Mouse (Mus musculus): ENCODE data around the gene Adk.

Gene Adk

GRCm38 (mm10) chr14:21100876-21101275, 48.5 kb downstream of the Adk start:
- DNase-seq (ENCODE audit: low spot score in 2 of 2), result no peak

- DNase-seq (ENCODE audit: low spot score in 2 of 2), result no peak
Observed at GRCm38 (mm10) chr14:21101562-21101961, 49.2 kb downstream of the Adk start.

GRCm38 (mm10) chr14:21102666-21103203, 50.4 kb downstream of the Adk start:
- no peak for DNase-seq (ENCODE audit: low spot score in 2 of 2)

GRCm38 (mm10) chr14:21105049-21105448, 52.7 kb downstream of the Adk start:
- no peak for DNase-seq (ENCODE audit: low spot score in 2 of 2)

GRCm38 (mm10) chr14:21106582-21106981, 54.2 kb downstream of the Adk start:
- no peak for DNase-seq (ENCODE audit: low spot score in 2 of 2)

GRCm38 (mm10) chr14:21107551-21107950, 55.2 kb downstream of the Adk start:
- DNase-seq (ENCODE audit: low spot score in 2 of 2), result no peak

- no peak for DNase-seq (ENCODE audit: low spot score in 2 of 2)
Observed at GRCm38 (mm10) chr14:21110492-21110891, 58.1 kb downstream of the Adk start.

- no peak for DNase-seq (ENCODE audit: low spot score in 2 of 2)
Observed at GRCm38 (mm10) chr14:21111500-21111899, 59.1 kb downstream of the Adk start.

GRCm38 (mm10) chr14:21112174-21112573, 59.8 kb downstream of the Adk start:
- DNase-seq (ENCODE audit: low spot score in 2 of 2), result no peak

GRCm38 (mm10) chr14:21112742-21113141, 60.4 kb downstream of the Adk start:
- DNase-seq (ENCODE audit: low spot score in 2 of 2), result no peak

GRCm38 (mm10) chr14:21114339-21114738, 62.0 kb downstream of the Adk start:
- no peak for DNase-seq (ENCODE audit: low spot score in 2 of 2)

- no peak for DNase-seq (ENCODE audit: low spot score in 2 of 2)
Observed at GRCm38 (mm10) chr14:21115318-21115717, 62.9 kb downstream of the Adk start.

GRCm38 (mm10) chr14:21115888-21116460, 63.6 kb downstream of the Adk start:
- no peak for DNase-seq (ENCODE audit: low spot score in 2 of 2)

- no peak for DNase-seq (ENCODE audit: low spot score in 2 of 2)
Observed at GRCm38 (mm10) chr14:21118095-21118494, 65.7 kb downstream of the Adk start.

- DNase-seq (ENCODE audit: low spot score in 2 of 2), result no peak
Observed at GRCm38 (mm10) chr14:21119653-21120313, 67.4 kb downstream of the Adk start.

GRCm38 (mm10) chr14:21120473-21120872, 68.1 kb downstream of the Adk start:
- DNase-seq (ENCODE audit: low spot score in 2 of 2), result no peak

GRCm38 (mm10) chr14:21127215-21127614, 74.8 kb downstream of the Adk start:
- DNase-seq (ENCODE audit: low spot score in 2 of 2), result no peak

- DNase-seq (ENCODE audit: low spot score in 2 of 2), result peak; percentile 44 to 45
Observed at GRCm38 (mm10) chr14:21136906-21137305, 84.5 kb downstream of the Adk start.

- DNase-seq (ENCODE audit: low spot score in 2 of 2), result no peak
Observed at GRCm38 (mm10) chr14:21142603-21143002, 90.2 kb downstream of the Adk start.

GRCm38 (mm10) chr14:21143406-21144115, 91.2 kb downstream of the Adk start:
- DNase-seq (ENCODE audit: low spot score in 2 of 2), result no peak

- DNase-seq (ENCODE audit: low spot score in 2 of 2), result no peak
Observed at GRCm38 (mm10) chr14:21147171-21147570, 94.8 kb downstream of the Adk start.

GRCm38 (mm10) chr14:21150301-21150700, 97.9 kb downstream of the Adk start:
- DNase-seq (ENCODE audit: low spot score in 2 of 2), result no peak

GRCm38 (mm10) chr14:21152055-21152454, 99.7 kb downstream of the Adk start:
- DNase-seq (ENCODE audit: low spot score in 2 of 2), result no peak
